Mouse (Mus musculus) urinary bladder, postnatal 14 days (tissue): Measurements from ENCODE around the gene Hoxd13.
A peak's percentile ranks its signal among the peaks of the same experiment; 100 is the strongest.

Experiments
- DNase-seq: peaks from one replicate; pipeline ENCODE4 v3.0.0; 2021; ENCODE audit warnings: low spot score

The Hoxd13 gene

GRCm38 (mm10) chr2:74694066-74694465, 26.0 kb downstream of the Hoxd13 start:
- DNase-seq: no peak

GRCm38 (mm10) chr2:74695383-74695782, 27.3 kb downstream of the Hoxd13 start:
- no peak for DNase-seq

DNA sequence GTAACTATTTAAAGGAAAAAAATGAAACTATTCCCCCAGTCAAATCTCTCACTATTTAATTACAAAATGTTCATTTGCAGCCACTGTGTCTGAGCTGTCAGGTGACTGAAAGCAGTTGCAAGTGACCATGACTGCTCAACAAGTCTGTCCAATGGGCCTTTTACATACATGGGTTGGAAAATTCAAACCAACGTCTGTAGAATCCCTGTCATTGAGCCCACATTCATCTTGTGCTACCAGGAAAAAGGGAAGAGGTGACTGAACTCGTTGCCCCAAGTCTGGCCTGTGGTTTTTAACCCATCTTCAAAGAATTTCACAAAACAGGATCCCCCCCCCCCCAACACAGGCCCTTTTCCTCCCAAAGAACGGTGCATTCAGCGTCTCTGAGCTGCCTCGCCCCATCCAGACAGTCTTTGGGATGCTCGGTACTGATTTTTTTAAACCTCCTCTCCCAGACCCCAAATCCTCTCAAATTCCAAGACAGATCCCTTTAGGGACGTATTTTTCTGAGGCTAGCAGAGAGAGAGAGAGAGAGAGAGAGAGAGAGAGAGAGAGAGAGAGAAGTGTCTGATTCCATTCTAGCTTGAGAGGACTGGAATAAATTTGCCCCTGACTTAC, 27.8 kb downstream of the Hoxd13 start:
- DNase-seq: no peak

DNA sequence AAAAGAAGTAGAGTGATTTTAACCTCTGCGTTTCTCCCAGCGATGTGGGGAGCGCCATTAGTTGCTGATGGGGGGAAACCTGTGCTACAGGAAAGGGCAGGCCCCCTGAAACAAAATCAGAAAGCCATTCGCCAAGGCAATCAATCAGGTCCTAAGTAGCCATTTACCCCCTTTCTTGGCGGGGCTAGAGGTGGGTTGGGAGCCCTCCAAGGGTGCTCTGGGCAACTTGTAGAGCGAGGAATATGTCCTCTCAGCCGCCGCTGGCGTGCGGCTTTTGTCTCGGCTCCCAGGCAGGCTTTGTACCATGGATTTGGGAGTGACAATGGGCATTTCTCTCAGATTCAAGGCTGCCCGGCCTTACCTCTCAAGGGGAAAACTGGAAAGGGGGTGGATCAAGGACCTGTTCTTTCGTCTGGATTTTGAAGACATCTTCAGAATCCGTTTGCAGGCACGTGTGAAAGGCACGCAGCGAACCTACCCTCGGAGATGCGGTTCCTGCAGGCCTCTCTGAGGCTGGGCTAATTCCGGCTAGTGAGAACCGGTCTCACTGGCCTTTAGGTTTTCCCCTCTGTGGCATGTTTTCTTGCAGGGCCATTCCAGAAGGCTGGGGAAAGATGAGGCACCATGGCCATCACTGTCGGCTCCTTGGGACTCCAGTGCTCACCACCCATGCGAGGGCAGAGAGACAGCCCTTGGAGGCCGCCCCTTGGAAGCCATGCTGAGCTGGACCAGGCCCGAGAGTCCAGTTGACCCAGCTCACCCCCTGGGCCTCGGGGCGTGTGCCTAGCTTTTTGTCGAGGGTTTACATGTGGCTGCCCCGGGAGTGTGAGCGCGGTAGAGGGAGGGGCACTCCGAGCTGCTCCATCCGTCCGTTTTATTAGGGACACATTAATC, 28.6 kb downstream of the Hoxd13 start:
- DNase-seq: no peak

DNA sequence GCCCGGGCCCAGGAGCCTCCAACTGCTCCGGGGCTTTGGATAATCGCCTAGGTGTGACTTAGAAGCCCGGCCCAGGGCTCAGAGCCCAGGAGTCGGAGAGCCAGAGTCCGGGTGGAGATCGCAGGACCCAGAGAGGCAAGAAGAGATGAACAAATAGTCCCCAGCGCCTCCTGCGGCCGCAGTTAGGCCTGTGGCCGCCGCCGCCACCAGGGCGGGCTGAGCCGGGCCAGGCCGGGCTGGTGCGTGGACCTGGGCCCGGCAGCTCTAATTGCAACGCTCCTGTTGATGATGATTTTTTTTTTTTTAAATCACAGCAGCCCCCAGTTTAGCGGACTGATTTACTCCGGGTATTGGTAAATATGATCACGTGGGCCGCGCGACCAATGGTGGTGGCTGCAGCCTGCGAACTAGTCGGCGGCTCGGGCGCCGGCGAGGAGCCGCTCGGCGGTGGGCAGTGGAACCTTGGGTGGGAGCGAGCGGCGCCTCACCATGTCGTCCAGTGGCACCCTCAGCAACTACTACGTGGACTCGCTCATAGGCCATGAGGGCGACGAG, 29.5 kb downstream of the Hoxd13 start, which contains the start of gene Hoxd9:
Gene Hoxd9, plus strand, starts transcription at position 161 of the 555 bp plus-strand sequence.
- DNase-seq: peak; percentile 79

- peak; percentile 53 for DNase-seq
Observed at GRCm38 (mm10) chr2:74698201-74699052, 30.3 kb downstream of the Hoxd13 start.

- DNase-seq: no peak
Observed at GRCm38 (mm10) chr2:74699053-74699430, 30.9 kb downstream of the Hoxd13 start.

DNA sequence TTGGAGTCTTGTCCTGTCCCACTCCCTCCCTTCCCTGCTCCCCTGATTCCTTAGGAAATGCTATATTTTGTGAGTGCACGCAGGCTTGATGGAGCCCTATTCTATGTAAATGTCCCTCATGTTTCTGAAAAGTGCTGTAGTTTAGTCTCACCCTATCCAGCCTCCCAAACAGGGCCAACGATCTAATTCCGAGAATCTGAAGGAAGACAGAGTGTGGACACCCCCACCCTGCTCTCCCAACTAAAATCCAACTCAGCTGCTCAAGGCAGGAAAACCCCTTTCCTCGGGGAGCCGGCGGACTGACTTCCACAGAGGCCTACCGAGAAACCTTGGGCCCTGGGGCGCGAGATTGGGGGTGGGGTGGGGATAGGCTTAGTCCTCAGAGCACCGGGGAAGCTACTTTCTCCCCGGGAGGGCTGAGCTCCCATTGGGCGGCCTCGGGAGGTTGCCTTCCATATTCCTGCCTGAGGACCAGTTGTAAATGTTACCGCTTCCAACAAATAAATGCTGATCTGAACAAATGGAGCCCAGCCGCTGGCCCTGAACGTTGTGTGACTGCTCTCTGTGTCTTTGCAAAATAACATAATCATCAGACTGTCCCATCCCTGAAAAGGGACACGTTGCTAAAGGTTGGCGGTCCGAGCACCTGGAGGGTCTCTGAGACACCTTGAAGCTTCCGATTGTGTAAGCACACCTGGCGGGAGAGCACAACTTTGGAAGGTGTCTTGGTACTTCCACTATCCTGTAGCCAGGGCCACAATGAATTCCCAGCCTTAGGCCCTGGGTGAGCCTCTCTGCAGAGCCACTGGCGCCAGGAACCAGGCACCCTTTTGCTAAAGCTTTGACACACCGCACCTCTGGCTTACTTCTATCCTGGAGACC, 31.8 kb downstream of the Hoxd13 start:
- DNase-seq: no peak

DNA sequence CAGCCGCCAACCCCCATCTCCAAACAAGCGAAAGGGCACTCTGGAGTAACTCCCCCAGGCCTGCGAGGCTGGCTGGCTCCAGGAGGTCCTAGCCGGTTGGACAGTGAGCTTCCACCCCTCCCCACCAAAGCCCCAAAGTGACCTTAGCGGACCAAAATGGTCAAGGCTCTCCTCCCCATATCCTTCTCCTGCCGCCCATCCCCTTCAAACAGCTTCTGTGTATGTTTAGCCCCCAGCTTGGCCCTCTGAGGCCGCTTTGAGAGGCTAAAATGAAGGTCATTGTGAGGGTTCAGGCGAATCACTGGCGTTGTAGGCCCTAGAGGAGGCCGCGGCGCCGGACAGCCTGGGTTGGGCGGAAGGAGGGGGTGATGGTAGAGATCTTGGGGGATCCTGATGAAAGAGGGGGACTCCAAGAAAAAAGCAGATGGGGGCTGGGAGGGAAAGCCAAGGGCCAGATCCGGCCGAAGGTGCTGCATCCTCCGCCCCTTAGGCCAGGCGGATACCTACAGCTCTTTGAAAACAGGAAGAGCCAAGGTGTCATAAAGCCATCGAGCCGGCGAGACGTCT, 32.5 kb downstream of the Hoxd13 start:
- DNase-seq: no peak

DNA sequence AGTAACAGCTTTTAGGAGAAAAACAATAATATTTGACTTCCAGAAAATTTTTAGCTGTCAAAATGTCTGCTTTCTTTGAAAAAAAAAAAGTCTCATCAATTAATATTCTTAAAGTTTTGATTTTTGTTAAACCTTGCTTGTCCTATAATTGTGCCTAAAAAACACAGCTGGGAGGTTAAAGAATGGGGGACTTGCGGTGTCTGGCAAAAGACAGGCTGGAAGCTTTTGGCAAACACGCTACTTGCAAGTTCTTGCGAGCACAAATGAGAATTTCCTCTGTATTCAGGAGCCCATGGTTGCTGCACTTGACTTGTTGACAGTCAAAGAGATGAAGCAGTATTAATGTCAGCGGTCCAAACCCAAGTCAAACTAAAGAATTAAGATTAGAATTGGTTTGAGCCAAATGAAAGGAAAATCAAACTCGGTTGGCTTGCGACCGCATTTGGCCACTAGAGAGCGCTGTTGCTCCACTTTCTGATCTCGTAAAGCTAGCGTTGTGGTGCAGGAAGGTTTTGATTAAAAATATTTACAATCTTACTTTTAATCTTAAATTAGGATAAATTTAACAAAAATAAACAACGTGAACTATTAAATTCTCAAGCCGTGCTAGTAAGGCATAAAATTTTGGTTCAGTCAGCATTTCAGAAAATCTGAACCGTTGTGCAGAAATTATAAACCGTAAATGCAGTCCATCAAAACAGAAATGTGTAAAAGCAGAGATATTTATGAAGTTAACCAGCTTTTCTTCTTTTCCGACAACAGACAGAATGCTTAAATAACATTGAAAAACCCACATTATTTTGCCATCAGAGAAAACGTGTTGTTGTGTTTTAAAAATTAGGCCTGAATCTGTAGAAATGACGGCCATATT, 34.1 kb downstream of the Hoxd13 start:
- peak; percentile 85 for DNase-seq

GRCm38 (mm10) chr2:74702820-74703219, 34.7 kb downstream of the Hoxd13 start:
- DNase-seq: no peak

DNA sequence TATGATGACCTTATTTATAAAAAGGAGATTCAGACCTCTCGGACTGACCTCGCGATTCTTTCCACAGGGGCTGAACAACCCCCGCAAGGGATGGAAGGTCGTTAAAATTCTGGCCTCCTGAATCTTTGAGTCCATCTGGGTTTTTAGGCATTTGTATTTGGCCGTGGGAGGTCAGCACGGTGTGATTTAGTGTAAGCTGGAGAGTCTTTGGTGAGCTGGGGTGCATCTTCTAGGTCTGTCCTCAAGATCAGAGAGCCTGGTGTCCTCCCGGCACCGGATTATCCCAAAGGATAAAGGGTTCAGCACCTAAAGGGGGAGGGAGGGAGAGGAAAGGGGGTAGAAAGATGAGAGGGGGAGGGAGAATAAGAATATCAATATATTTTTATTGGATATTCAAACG, 35.2 kb downstream of the Hoxd13 start:
- no peak for DNase-seq

DNA sequence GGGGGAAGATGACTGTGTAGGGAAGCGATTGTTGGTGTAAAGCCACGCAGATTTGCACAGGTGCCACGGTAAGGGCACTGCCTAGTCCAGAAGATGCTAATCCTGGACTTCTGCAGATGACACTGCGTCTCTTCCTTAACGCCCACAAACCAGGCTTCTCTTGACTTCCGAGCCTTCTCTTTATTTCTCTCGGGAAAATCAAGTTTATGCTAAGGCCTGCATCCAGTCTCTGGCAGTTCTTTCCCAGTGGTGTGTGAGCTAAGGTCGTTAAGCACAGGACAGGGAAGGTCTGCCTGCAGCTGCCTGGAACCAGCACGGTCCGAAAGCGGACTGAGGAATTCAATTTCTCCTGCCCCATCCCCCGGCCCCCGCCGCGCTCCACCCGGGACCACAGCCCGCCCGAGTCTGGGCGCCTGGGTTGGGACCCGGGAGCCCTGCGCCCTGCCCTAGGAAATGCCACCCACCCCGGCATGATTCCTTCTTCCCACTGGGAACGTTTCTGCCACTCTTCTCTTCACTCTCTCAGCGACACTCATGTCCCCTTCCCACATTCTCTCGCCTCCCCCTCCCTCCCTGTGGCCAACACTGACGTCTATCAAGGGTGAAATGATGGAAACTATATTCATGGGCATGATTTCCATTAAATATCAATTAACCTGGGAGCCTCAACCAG, 35.7 kb downstream of the Hoxd13 start:
- no peak for DNase-seq

- DNase-seq: peak; percentile 88
Observed at GRCm38 (mm10) chr2:74704393-74704998, 36.4 kb downstream of the Hoxd13 start, which contains the start of gene Hoxd8. TSS of gene Hoxd8 (plus strand) at chr2:74704615.

DNA sequence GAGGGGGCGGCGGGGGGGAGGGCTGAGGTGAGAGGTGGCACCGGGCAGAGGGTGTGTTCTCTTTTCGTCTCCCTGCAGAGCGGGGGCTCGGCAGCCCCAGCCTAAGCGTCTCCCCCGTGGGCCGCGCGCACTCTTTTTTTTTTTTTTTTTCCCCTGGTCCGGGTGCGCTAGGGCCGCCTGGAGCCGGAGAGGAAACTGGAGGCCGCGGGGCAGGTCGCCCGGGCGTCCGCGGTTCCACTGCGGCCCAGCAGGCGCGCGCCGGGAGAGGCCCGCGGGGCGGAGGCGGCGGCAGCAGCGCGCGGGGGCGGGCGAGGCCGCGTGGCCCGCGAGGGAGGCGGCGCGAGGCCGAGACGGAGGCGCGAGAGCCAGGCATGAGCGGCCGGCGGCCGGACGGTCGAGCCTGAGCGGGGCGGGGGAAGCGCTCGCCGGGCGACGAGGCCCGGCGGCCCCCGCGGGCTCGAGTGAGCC, 36.9 kb downstream of the Hoxd13 start:
- peak; percentile 53 for DNase-seq

DNA sequence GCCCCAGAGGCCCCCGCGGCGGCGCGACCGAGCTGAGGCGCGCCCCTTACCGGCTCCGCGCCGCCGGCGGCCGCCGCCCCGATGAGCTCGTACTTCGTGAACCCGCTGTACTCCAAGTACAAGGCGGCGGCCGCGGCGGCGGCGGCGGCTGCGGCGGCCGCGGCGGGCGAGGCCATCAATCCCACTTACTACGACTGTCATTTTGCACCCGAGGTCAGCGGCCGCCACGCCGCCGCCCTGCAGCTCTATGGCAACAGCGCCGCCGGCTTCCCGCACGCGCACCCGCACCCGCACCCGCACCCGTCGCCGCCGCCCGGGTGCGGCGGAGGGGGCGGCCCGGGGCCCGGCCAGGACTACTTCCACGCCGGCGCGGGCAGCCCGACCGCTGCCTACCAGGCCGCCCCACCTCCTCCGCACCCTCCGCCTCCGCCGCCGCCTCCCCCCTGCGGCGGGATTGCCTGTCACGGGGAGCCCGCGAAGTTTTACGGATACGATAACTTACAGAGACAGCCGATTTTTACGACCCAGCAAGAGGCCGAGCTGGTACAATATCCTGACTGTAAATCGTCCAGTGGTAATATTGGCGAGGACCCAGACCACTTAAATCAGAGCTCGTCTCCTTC, 37.5 kb downstream of the Hoxd13 start:
- DNase-seq: peak; percentile 70

GRCm38 (mm10) chr2:74706393-74706960, 38.4 kb downstream of the Hoxd13 start:
- no peak for DNase-seq

DNA sequence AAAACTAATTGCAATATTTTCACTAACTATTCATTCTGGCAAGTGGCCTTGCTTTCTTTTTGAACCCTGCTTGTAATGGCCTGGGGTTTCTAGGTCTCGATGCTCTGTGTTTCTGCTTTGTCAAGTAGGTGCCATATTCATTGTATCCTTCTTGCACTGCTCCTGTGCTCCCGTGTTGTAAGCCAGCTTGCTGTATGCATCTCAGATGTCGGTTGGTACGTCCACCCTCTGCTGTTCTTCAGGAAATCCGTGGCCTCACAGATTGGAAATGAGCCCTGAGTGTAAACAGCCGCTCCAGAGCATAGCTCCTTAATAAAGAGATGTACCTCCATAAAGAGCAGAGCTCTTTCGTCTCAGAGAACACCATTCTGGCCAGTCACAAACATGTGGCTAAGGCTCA, 39.5 kb downstream of the Hoxd13 start:
- DNase-seq: no peak
